Mouse (Mus musculus): ENCODE results near the gene Ssna1. TPM values are rescaled to one million over a fixed set of nuclear protein-coding genes. Genes with fewer than 3 reads are reported as not detected.

The Ssna1 gene
- polyA plus RNA-seq, 2 experiments: 76.0 to 145 TPM

DNA sequence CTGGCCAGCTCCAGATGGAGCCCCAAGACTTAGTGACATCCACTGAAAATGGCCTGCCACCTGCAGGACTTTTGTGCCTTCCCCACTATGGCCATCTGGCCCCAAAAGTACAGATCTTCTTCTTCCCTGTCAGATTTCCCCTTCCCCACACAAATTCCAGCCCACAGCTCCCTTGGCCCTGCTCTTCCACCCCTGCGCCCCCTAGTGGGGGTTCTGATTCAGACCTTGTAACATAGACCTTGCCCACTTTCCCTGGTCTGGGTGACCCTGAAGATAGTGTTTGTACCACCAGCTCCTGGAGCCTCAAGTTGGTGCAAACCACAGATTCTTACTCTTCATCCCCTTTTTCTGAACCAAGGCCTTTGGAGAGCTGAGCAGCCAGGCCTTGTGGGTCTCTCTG, 20.6 kb upstream of the Ssna1 start:
- H3K27me3 ChIP-seq (ENCODE audit: control insufficient read depth, insufficient read depth, low read length): peaks cover 50% of the 10 kb centered on the region

GRCm38 (mm10) chr2:25292054-25292544, 19.9 kb upstream of the Ssna1 start:
- TF ChIP-seq CTCF (IDR thresholded peaks at IDR 0.05; ENCODE audit: low read depth): no peak
- no peak for TF ChIP-seq EP300 (IDR thresholded peaks at IDR 0.05; ENCODE audit: low read depth)
- Histone ChIP-seq H3K27me3 (ENCODE audit: control insufficient read depth, insufficient read depth, low read length) (peaks cover 47% of the 10 kb centered on the region), H3K9ac (replicated peaks) (no peak overlapping the region), H3K4me1 (replicated peaks; ENCODE audit: control insufficient read depth in 2 of 2, insufficient read depth in 2 of 2, low read length in 1 of 2) (0 out of 4 replicates have a peak, but pooled peaks cover 0 to 3% of the 10 kb centered on the region in 2 experiments), H3K4me3 (ENCODE audit: insufficient read depth in 1 of 2, low read depth in 2 of 2, low read length in 2 of 2) (peak overlapping the region in 1 of 2 experiments; percentile 25; a peak in 2 of 4 replicates), H3K9me3 (ENCODE audit: control insufficient read depth, low read length) (no peaks in the 10 kb centered on the region), H3K4me2 (ENCODE audit: low read depth) (peak overlapping the region; percentile 33), H3K27ac (no peak overlapping the region), H3K36me3 (replicated peaks; ENCODE audit: control insufficient read depth, insufficient read depth, low read depth) (no peaks in the 10 kb centered on the region)
- WGBS (ENCODE audit: insufficient replicate concordance): 11% methylated on average over 39 of the region's 43 CpGs
- DNase-seq (ENCODE audit: low read depth in 3 of 3, low spot score in 3 of 3): no peak
- ATAC-seq (ENCODE audit: insufficient read depth): no peak

More for the DNA sequence above, 20.6 kb upstream of the Ssna1 start:
- TF ChIP-seq CTCF (IDR thresholded peaks at IDR 0.05; ENCODE audit: low read depth) (peak; percentile 92), EP300 (IDR thresholded peaks at IDR 0.05; ENCODE audit: low read depth) (no peak)
- DNase-seq (ENCODE audit: low read depth in 3 of 3, low spot score in 3 of 3): peak in 2 of 3 experiments; percentile 26 to 38
- no peak for ATAC-seq (ENCODE audit: insufficient read depth)
- H3K27ac ChIP-seq: no peak overlapping the region
- no peak overlapping the region for H3K4me3 ChIP-seq (ENCODE audit: insufficient read depth in 1 of 2, low read depth in 2 of 2, low read length in 2 of 2)
- H3K4me1 ChIP-seq (replicated peaks; ENCODE audit: control insufficient read depth in 2 of 2, insufficient read depth in 2 of 2, low read length in 1 of 2): no peaks in the 10 kb centered on the region
- no peaks in the 10 kb centered on the region for H3K9me3 ChIP-seq (ENCODE audit: control insufficient read depth, low read length)
- H3K9ac ChIP-seq (replicated peaks): no peak overlapping the region
- 0% methylated on average over 1 of the region's 1 CpGs for WGBS (ENCODE audit: insufficient replicate concordance)
- H3K4me2 ChIP-seq (ENCODE audit: low read depth): no peak overlapping the region
- no peaks in the 10 kb centered on the region for H3K36me3 ChIP-seq (replicated peaks; ENCODE audit: control insufficient read depth, insufficient read depth, low read depth)

DNA sequence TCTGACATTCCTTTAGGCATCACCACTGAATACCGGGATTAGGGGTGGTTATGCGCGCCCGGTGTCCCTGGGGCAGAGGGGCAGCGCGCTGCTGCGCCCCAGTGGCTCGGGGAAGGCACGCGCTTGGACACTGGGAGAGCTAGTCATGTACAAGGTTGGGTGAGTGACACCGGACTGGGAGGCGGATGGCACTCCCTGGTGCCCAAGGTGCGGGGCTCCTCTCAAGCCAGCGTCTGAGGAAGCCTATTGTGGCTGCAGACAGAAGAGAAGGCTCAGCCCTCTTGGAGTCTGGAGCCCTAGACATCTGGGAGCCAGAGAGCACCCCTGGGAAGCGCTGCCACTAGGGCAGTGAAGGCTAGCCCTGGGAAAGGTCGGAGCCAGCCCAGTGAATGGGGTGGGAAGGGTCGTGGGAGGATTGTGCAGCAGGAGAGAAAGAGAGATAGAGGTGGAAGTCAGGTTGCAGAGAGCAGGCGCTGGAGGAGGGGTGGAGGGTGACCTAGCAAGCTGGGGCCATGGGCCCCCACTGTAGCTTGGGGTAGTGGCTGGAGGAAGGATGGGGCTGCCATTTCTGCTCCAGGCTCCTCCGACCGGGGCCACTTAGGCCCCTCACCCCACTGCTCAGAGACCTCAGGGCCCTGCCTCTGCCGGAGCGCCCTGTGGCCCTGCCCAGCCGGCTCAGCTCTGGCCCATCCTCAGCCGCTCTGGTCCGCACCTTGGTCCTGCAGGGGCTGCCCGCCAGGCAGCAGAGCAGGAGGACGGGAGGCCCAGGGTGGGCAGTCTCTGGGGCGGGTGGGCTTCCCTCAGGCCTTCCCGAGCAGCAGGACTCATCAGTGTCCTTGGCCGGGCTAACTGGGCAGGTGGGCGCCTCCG, 19.2 kb upstream of the Ssna1 start:
- Histone ChIP-seq H3K4me3 (ENCODE audit: insufficient read depth in 1 of 2, low read depth in 2 of 2, low read length in 2 of 2) (no peak overlapping the region), H3K9me3 (ENCODE audit: control insufficient read depth, low read length) (no peaks in the 10 kb centered on the region), H3K27ac (no peak overlapping the region), H3K9ac (replicated peaks) (no peak overlapping the region), H3K4me2 (ENCODE audit: low read depth) (no peak overlapping the region), H3K27me3 (ENCODE audit: control insufficient read depth, insufficient read depth, low read length) (peaks cover 47% of the 10 kb centered on the region), H3K4me1 (replicated peaks; ENCODE audit: control insufficient read depth in 2 of 2, insufficient read depth in 2 of 2, low read length in 1 of 2) (peaks cover 0 to 6% of the 10 kb centered on the region in 2 experiments; a peak in 1 of 4 replicates), H3K36me3 (replicated peaks; ENCODE audit: control insufficient read depth, insufficient read depth, low read depth) (no peaks in the 10 kb centered on the region)
- 8% methylated on average over 31 of the region's 32 CpGs for WGBS (ENCODE audit: insufficient replicate concordance)
- TF ChIP-seq EP300 (IDR thresholded peaks at IDR 0.05; ENCODE audit: low read depth): no peak
- no peak for DNase-seq (ENCODE audit: low read depth in 3 of 3, low spot score in 3 of 3)
- no peak for ATAC-seq (ENCODE audit: insufficient read depth)

- Histone ChIP-seq H3K4me2 (ENCODE audit: low read depth) (no peak overlapping the region), H3K4me1 (replicated peaks; ENCODE audit: control insufficient read depth in 2 of 2, insufficient read depth in 2 of 2, low read length in 1 of 2) (peaks cover 0 to 7% of the 10 kb centered on the region in 2 experiments; a peak in 1 of 4 replicates), H3K4me3 (ENCODE audit: insufficient read depth in 1 of 2, low read depth in 2 of 2, low read length in 2 of 2) (no peak overlapping the region), H3K27ac (no peak overlapping the region), H3K27me3 (ENCODE audit: control insufficient read depth, insufficient read depth, low read length) (peaks cover 47% of the 10 kb centered on the region), H3K9ac (replicated peaks) (no peak overlapping the region), H3K36me3 (replicated peaks; ENCODE audit: control insufficient read depth, insufficient read depth, low read depth) (no peaks in the 10 kb centered on the region; the same call in 1 of the 2 replicates), H3K9me3 (ENCODE audit: control insufficient read depth, low read length) (no peaks in the 10 kb centered on the region)
- 3% methylated on average over 18 of the region's 18 CpGs for WGBS (ENCODE audit: insufficient replicate concordance)
- DNase-seq (ENCODE audit: low read depth in 3 of 3, low spot score in 3 of 3) (no peak), ATAC-seq (ENCODE audit: insufficient read depth) (no peak)
- TF ChIP-seq EP300 (IDR thresholded peaks at IDR 0.05; ENCODE audit: low read depth) (no peak), CTCF (IDR thresholded peaks at IDR 0.05; ENCODE audit: low read depth) (no peak)
These were observed 18.5 kb upstream of the Ssna1 start for GRCm38 (mm10) chr2:25290816-25291130.

DNA sequence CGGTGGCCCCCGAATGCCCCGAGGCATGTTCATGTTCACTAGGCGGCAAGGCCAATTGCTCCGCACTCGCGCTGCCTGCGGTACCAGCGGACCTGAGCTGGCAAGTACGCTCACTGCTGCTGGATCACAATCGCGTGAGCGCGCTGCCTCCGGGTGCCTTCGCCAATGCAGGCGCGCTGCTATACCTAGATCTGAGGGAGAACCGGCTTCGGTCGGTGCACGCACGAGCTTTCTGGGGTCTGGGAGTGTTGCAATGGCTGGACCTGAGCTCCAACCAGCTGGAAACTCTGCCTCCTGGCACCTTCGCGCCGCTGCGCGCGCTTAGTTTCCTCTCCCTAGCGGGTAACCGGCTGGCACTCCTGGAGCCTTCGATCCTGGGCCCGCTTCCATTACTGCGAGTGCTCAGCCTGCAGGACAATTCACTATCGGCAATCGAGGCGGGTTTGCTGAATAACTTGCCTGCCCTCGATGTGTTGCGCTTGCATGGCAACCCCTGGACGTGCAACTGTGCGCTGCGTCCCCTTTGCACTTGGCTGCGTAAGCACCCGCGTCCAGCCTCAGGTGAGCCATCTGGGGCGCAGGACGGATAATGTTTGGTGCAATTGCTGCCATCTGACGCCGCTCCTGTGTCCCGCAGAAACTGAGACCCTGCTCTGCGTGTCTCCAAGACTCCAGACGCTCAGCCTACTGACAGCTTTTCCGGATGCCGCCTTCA, 18.0 kb upstream of the Ssna1 start:
- no peak for ATAC-seq (ENCODE audit: insufficient read depth)
- Histone ChIP-seq H3K9me3 (ENCODE audit: control insufficient read depth, low read length) (no peaks in the 10 kb centered on the region), H3K27ac (no peak overlapping the region), H3K4me2 (ENCODE audit: low read depth) (no peak overlapping the region), H3K4me3 (ENCODE audit: insufficient read depth in 1 of 2, low read depth in 2 of 2, low read length in 2 of 2) (no peak overlapping the region), H3K36me3 (replicated peaks; ENCODE audit: control insufficient read depth, insufficient read depth, low read depth) (peaks cover under 1% of the 10 kb centered on the region; the same call in 1 of the 2 replicates), H3K4me1 (replicated peaks; ENCODE audit: control insufficient read depth in 2 of 2, insufficient read depth in 2 of 2, low read length in 1 of 2) (peaks cover 0 to 7% of the 10 kb centered on the region in 2 experiments; a peak in 1 of 4 replicates), H3K9ac (replicated peaks) (no peak overlapping the region), H3K27me3 (ENCODE audit: control insufficient read depth, insufficient read depth, low read length) (peaks cover 47% of the 10 kb centered on the region)
- WGBS (ENCODE audit: insufficient replicate concordance): 3% methylated on average over 54 of the region's 54 CpGs
- no peak for DNase-seq (ENCODE audit: low read depth in 3 of 3, low spot score in 3 of 3)
- TF ChIP-seq EP300 (IDR thresholded peaks at IDR 0.05; ENCODE audit: low read depth): no peak
- TF ChIP-seq CTCF (IDR thresholded peaks at IDR 0.05; ENCODE audit: low read depth): no peak

All from liver, embryonic 14.5 days (tissue).